Mouse (Mus musculus) spleen, adult 2 months (tissue): ENCODE results near the gene Aspm. TPM values are rescaled to one million over a fixed set of nuclear protein-coding genes. Genes with fewer than 3 reads are reported as not detected.
"Not testable (repeated sequence)": the region's sequence is repeated elsewhere in the genome, so short reads cannot be mapped to it uniquely, and the experiment has no call there.

ENCODE experiments used
- DNase-seq, 2 experiments: peaks; one replicate each; pipeline versions ENCODE4 v3.0.0 to v3.0.0-alpha.2; 2012 to 2021; ENCODE audit warnings: low spot score in 2 of 2, low read depth in 1 of 2
- H3K27ac ChIP-seq: fragments of 200-500 bp; 2 replicates; pipeline ENCODE4 v1.5.1; 2012; ENCODE audit warnings: low read length, inconsistent platforms; ENCODE audit not compliant: insufficient read depth
- H3K27me3 ChIP-seq: fragments of 200-500 bp; 2 replicates; pipeline ENCODE4 v1.6.1; 2012; ENCODE audit warnings: mild to moderate bottlenecking, moderate library complexity, low read length, inconsistent platforms; ENCODE audit not compliant: control insufficient read depth, insufficient read depth
- H3K36me3 ChIP-seq: fragments of 200-500 bp; 2 replicates; pipeline ENCODE4 v1.6.1; 2012; ENCODE audit warnings: mild to moderate bottlenecking, low read length, inconsistent platforms; ENCODE audit not compliant: control insufficient read depth, insufficient read depth
- H3K4me1 ChIP-seq: fragments of 200-500 bp; 2 replicates; pipeline ENCODE4 v1.6.1; 2011; ENCODE audit warnings: inconsistent platforms; ENCODE audit not compliant: control insufficient read depth, insufficient read depth, insufficient read length
- H3K4me3 ChIP-seq: fragments of 200-500 bp; 2 replicates; pipeline ENCODE4 v1.5.1; 2011; ENCODE audit warnings: mild to moderate bottlenecking, inconsistent platforms; ENCODE audit not compliant: insufficient read depth, insufficient read length; ENCODE audit errors: extremely low read depth
- CTCF ChIP-seq: fragments of 200-500 bp; IDR thresholded peaks from 2 replicates; pipeline ENCODE4 v1.5.1; 2011; ENCODE audit warnings: mild to moderate bottlenecking, inconsistent platforms; ENCODE audit not compliant: insufficient read depth, insufficient read length, insufficient replicate concordance; ENCODE audit errors: extremely low read depth
- POLR2A ChIP-seq: fragments of 200-500 bp; IDR thresholded peaks from 2 replicates; pipeline ENCODE4 v1.6.1; 2011; ENCODE audit warnings: low read depth, low read length, inconsistent platforms
- WGBS: fragments of 180-500 bp; shearing (Covaris S2); methylation state at CpG from one replicate; pipeline ENCODE4 v1.1.7; 2018; 5-methylcytosine and 5-hydroxymethylcytosine counted together
- polyA plus RNA-seq: library from polyadenylated mRNA; depleted of rRNA; stranded (reverse); fragments of >200 nt; gene quantifications from 2 replicates; pipeline ENCODE4 v1.2.3, GENCODE M21; 2012; rRNA removed

Gene Aspm
- 0.77 TPM in 2 replicates for polyA plus RNA-seq

GRCm38 (mm10) chr1:139454340-139455225 is at the start of gene Aspm:
Aspm (plus strand) TSS chr1:139454772.
- DNase-seq, result peak; percentile 89 to 96
- TF ChIP-seq CTCF, result no peak
- TF ChIP-seq POLR2A, result no peak
- Histone ChIP-seq H3K27ac (no peak within 1 kb of the TSS; the same call in 1 of the 2 replicates), H3K36me3 (no peaks in the 10 kb centered on the region), H3K27me3 (no peaks in the 10 kb centered on the region), H3K4me3 (peak within 1 kb of the TSS; percentile 66), H3K4me1 (peaks cover 9% of the 10 kb centered on the region; the same call in 1 of the 2 replicates)
- under 1% methylated on average over 65 of the region's 65 CpGs for WGBS

GRCm38 (mm10) chr1:139405766-139406165 is 48.8 kb upstream of the Aspm start:
- no peak overlapping the region for H3K27ac ChIP-seq
- no peak for TF ChIP-seq CTCF
- no peak for DNase-seq
- no peaks in the 10 kb centered on the region for H3K27me3 ChIP-seq
- no peak overlapping the region for H3K4me3 ChIP-seq
- no peaks in the 10 kb centered on the region for H3K36me3 ChIP-seq
- no peaks in the 10 kb centered on the region; the same call in 1 of the 2 replicates for H3K4me1 ChIP-seq

GRCm38 (mm10) chr1:139407701-139408100 is 46.9 kb upstream of the Aspm start:
- Histone ChIP-seq H3K4me1 (no peaks in the 10 kb centered on the region; the same call in 1 of the 2 replicates), H3K27me3 (no peaks in the 10 kb centered on the region), H3K4me3 (no peak overlapping the region), H3K27ac (no peak overlapping the region), H3K36me3 (no peaks in the 10 kb centered on the region)
- TF ChIP-seq CTCF (no peak), POLR2A (no peak)
- 68% methylated on average over 5 of the region's 5 CpGs for WGBS
- DNase-seq, result no peak

- not testable (repeated sequence) for H3K4me1 ChIP-seq, DNase-seq, H3K27ac ChIP-seq, H3K27me3 ChIP-seq, H3K36me3 ChIP-seq, H3K4me3 ChIP-seq
- WGBS, result 92% methylated on average over 2 of the region's 2 CpGs
Observed at GRCm38 (mm10) chr1:139412365-139412764, 42.2 kb upstream of the Aspm start.

- no peaks in the 10 kb centered on the region for H3K36me3 ChIP-seq
- DNase-seq, result no peak
- no peak overlapping the region for H3K4me3 ChIP-seq
- WGBS, result 14% methylated on average over 3 of the region's 3 CpGs
- H3K4me1 ChIP-seq, result no peaks in the 10 kb centered on the region
- TF ChIP-seq POLR2A (no peak), CTCF (no peak)
- no peaks in the 10 kb centered on the region for H3K27me3 ChIP-seq
- H3K27ac ChIP-seq, result no peak overlapping the region
Observed at GRCm38 (mm10) chr1:139413465-139413864, 41.1 kb upstream of the Aspm start.

GRCm38 (mm10) chr1:139421521-139421874 is 33.1 kb upstream of the Aspm start:
- peak overlapping the region; percentile 99 for H3K4me3 ChIP-seq
- H3K27ac ChIP-seq, result peak overlapping the region; percentile 98; the same call in 1 of the 2 replicates
- peaks cover 4% of the 10 kb centered on the region for H3K4me1 ChIP-seq
- no peaks in the 10 kb centered on the region for H3K36me3 ChIP-seq
- 2% methylated on average over 8 of the region's 8 CpGs for WGBS
- no peaks in the 10 kb centered on the region for H3K27me3 ChIP-seq
- no peak for DNase-seq
- TF ChIP-seq CTCF, result no peak
- no peak for TF ChIP-seq POLR2A

- TF ChIP-seq CTCF (peak; percentile 36; the same call in 1 of the 2 replicates), POLR2A (no peak; the same call in 1 of the 2 replicates)
- H3K27ac ChIP-seq, result peak within 1 kb of the TSS; percentile 98
- WGBS, result under 1% methylated on average over 85 of the region's 88 CpGs
- H3K4me1 ChIP-seq, result peaks cover 4% of the 10 kb centered on the region
- DNase-seq, result peak; percentile 74 to 84
- H3K4me3 ChIP-seq, result peak within 1 kb of the TSS; percentile 99
- H3K36me3 ChIP-seq, result no peaks in the 10 kb centered on the region
- H3K27me3 ChIP-seq, result no peaks in the 10 kb centered on the region
Observed at GRCm38 (mm10) chr1:139421875-139422791, 32.4 kb upstream of the Aspm start, which contains the start of gene Zbtb41. Zbtb41 (plus strand) TSS chr1:139422288.
